Mouse (Mus musculus) neural tube, embryonic 13.5 days (tissue): ENCODE measurements around the gene Mfsd1. TPM values are rescaled to one million over a fixed set of nuclear protein-coding genes. Genes with fewer than 3 reads are reported as not detected.
A peak's percentile ranks its signal among the peaks of the same experiment; 100 is the strongest.

ENCODE experiments used
- ATAC-seq: fragments of 200-750 bp; cut with Nextera tagmentation; 2 replicates; pipeline ENCODE4 v1.8.0; 2017; ENCODE audit warnings: low read depth, mild to moderate bottlenecking, moderate TSS enrichment, moderate library complexity
- H3K27ac ChIP-seq: fragments of 300-500 bp; sonication (generic); replicated peaks from 2 replicates; pipeline ENCODE4 v1.5.1; 2015; ENCODE audit warnings: moderate library complexity, mild to moderate bottlenecking, inconsistent platforms
- H3K27me3 ChIP-seq: fragments of 300-500 bp; sonication (generic); 2 replicates; pipeline ENCODE4 v1.6.1; 2015; ENCODE audit warnings: mild to moderate bottlenecking, inconsistent platforms
- H3K36me3 ChIP-seq: fragments of 300-500 bp; sonication (generic); 2 replicates; pipeline ENCODE4 v1.6.1; 2015; ENCODE audit warnings: mild to moderate bottlenecking, inconsistent platforms
- H3K4me1 ChIP-seq: fragments of 300-500 bp; sonication (generic); replicated peaks from 2 replicates; pipeline ENCODE4 v1.6.1; 2015; ENCODE audit warnings: inconsistent platforms
- H3K4me2 ChIP-seq: fragments of 300-500 bp; sonication (generic); 2 replicates; pipeline ENCODE4 v1.6.1; 2015; ENCODE audit warnings: inconsistent platforms, mild to moderate bottlenecking, moderate library complexity
- H3K4me3 ChIP-seq: fragments of 300-500 bp; sonication (generic); 2 replicates; pipeline ENCODE4 v1.5.1; 2015; ENCODE audit warnings: mild to moderate bottlenecking, inconsistent platforms
- H3K9ac ChIP-seq: fragments of 300-500 bp; sonication (generic); 2 replicates; pipeline ENCODE4 v1.6.1; 2015; ENCODE audit warnings: moderate library complexity, mild to moderate bottlenecking, inconsistent platforms
- H3K9me3 ChIP-seq: fragments of 300-500 bp; sonication (generic); 2 replicates; pipeline ENCODE4 v1.6.1; 2016; ENCODE audit warnings: inconsistent platforms
- WGBS: fragments of 180-500 bp; shearing (Covaris S2); methylation state at CpG from one replicate; pipeline ENCODE4 v1.1.7; 2015; 5-methylcytosine and 5-hydroxymethylcytosine counted together
- polyA plus RNA-seq: library from polyadenylated mRNA; unstranded; fragments of >200 nt; fragmentation: Nextera tagmentation; extraction: Ambion mirVana; gene quantifications from 2 replicates; pipeline ENCODE4 v1.2.1, GENCODE M21; 2015

Gene Mfsd1
- polyA plus RNA-seq, 1 experiment from 2014 or later, result 43.8 TPM

DNA sequence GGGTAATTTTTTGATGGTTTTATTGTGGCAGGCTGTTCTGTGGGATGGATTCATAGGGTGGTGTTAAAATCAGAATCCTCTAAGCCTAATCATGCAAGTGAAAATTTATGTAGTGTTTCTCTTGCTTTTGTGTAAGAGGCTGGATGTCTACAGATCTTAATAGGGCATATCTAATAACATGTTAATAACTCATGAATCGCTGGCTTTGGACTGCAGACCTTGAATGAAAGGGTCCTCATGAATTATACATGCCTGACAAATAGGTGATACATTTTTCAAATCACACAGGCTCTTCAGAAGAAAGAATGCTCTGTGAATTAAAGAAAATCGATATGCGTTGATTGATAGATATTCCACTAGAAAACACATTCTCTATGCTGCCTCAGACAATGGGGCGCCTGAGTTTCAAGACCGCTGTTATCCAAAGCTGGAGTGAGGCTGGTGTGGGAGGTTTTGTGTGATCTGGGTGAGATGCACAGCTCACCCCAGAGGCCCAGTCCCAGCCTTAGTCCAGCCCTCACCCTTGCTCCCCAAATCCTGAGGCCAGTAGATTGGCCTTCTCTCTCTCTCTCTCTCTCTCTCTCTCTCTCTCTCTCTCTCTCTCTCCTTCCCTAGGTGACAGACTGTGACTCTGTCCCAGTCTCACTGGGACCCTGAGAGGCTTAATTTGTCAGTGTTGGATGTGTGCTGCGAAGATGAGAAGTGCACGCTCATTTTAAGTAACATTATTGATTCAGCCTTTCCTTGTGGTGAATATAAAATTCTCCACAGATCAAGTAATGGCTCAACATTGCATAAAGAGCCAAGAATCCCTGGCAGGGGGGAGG lies 63.3 kb downstream of the Mfsd1 start:
- Histone ChIP-seq H3K4me1 (peaks cover 8% of the 10 kb centered on the region), H3K9me3 (no peaks in the 10 kb centered on the region), H3K4me2 (no peak overlapping the region), H3K9ac (no peak overlapping the region), H3K27me3 (no peaks in the 10 kb centered on the region), H3K4me3 (no peak overlapping the region), H3K27ac (peak overlapping the region; percentile 63), H3K36me3 (no peaks in the 10 kb centered on the region)
- ATAC-seq, result peak; percentile 69; the same call in 1 of the 2 replicates
- WGBS, result 38% methylated on average over 7 of the region's 7 CpGs

Other genes with a start within 250 kb of the Mfsd1 start
- gene Mlf1, start 208.6 kb upstream of the Mfsd1 start, polyA plus RNA-seq, result 16.1 and 17.7 TPM in 2 replicates
- gene Gm17402, start 207.6 kb upstream of the Mfsd1 start, polyA plus RNA-seq, result not detected in 2 replicates
- 30.9 and 31.6 TPM in 2 replicates for gene Gfm1, start 152.6 kb upstream of the Mfsd1 start, polyA plus RNA-seq
- 295 and 298 TPM in 2 replicates for gene Lxn, start 118.8 kb upstream of the Mfsd1 start, polyA plus RNA-seq
- gene Rarres1, start 67.2 kb upstream of the Mfsd1 start, polyA plus RNA-seq, result 1.5 and 3.7 TPM in 2 replicates